Mouse (Mus musculus): ENCODE measurements around the gene Tmub2. TPM values are rescaled to one million over a fixed set of nuclear protein-coding genes. Genes with fewer than 3 reads are reported as not detected.

The Tmub2 gene
- polyA plus RNA-seq, 1 experiment from 2014 or later, result 48.9 TPM

- no peaks in the 10 kb centered on the region for H3K9me3 ChIP-seq
- H3K27ac ChIP-seq, result peak overlapping the region; percentile 99
- H3K4me2 ChIP-seq (replicated peaks), result peak overlapping the region; percentile 86
- 75% methylated on average over 12 of the region's 12 CpGs for WGBS
- H3K9ac ChIP-seq, result peak overlapping the region; percentile 90
- H3K27me3 ChIP-seq, result no peaks in the 10 kb centered on the region
- H3K4me1 ChIP-seq, result peaks cover 24% of the 10 kb centered on the region
- peak overlapping the region; percentile 91 for H3K4me3 ChIP-seq
- H3K36me3 ChIP-seq, result peaks cover 47% of the 10 kb centered on the region
- no peak for ATAC-seq (ENCODE audit: insufficient number of reproducible peaks, insufficient read depth, low FRiP score, low TSS enrichment)
Observed at GRCm38 (mm10) chr11:102294887-102295597, 10.3 kb downstream of the Tmub2 start.

- ATAC-seq (ENCODE audit: insufficient number of reproducible peaks, insufficient read depth, low FRiP score, low TSS enrichment), result peak; percentile 42; the same call in 1 of the 2 replicates
- WGBS, result 1% methylated on average over 72 of the region's 73 CpGs
- Histone ChIP-seq H3K27ac (peak overlapping the region; percentile 99), H3K4me1 (peaks cover 24% of the 10 kb centered on the region), H3K4me2 (replicated peaks) (peak overlapping the region; percentile 86), H3K9me3 (no peaks in the 10 kb centered on the region), H3K27me3 (no peaks in the 10 kb centered on the region), H3K4me3 (peak overlapping the region; percentile 91), H3K36me3 (peaks cover 39% of the 10 kb centered on the region), H3K9ac (peak overlapping the region; percentile 90)
Observed at GRCm38 (mm10) chr11:102295598-102296471, 11.1 kb downstream of the Tmub2 start.

- Histone ChIP-seq H3K4me1 (peaks cover 24% of the 10 kb centered on the region), H3K36me3 (peaks cover 30% of the 10 kb centered on the region), H3K27ac (peak within 1 kb of the TSS; percentile 99), H3K27me3 (no peaks in the 10 kb centered on the region), H3K9ac (peak within 1 kb of the TSS; percentile 90), H3K4me2 (replicated peaks) (peak within 1 kb of the TSS; percentile 86), H3K9me3 (no peaks in the 10 kb centered on the region), H3K4me3 (peak within 1 kb of the TSS; percentile 91)
- WGBS, result under 1% methylated on average over 80 of the region's 125 CpGs
- ATAC-seq (ENCODE audit: insufficient number of reproducible peaks, insufficient read depth, low FRiP score, low TSS enrichment), result peak; percentile 92
Observed at GRCm38 (mm10) chr11:102296491-102297472, 12.1 kb downstream of the Tmub2 start, which contains the start of gene Atxn7l3. Gene Atxn7l3 (minus strand): TSS chr11:102296631.

GRCm38 (mm10) chr11:102297577-102298556 lies 13.1 kb downstream of the Tmub2 start:
- Histone ChIP-seq H3K4me3 (peak overlapping the region; percentile 91), H3K27me3 (no peaks in the 10 kb centered on the region), H3K4me1 (peaks cover 24% of the 10 kb centered on the region), H3K4me2 (replicated peaks) (peak overlapping the region; percentile 86), H3K27ac (peak overlapping the region; percentile 99), H3K9me3 (no peaks in the 10 kb centered on the region), H3K9ac (peak overlapping the region; percentile 69), H3K36me3 (peaks cover 19% of the 10 kb centered on the region)
- peak; percentile 23 for ATAC-seq (ENCODE audit: insufficient number of reproducible peaks, insufficient read depth, low FRiP score, low TSS enrichment)
- WGBS, result 26% methylated on average over 27 of the region's 27 CpGs

- peaks cover 13% of the 10 kb centered on the region for H3K4me1 ChIP-seq
- no peaks in the 10 kb centered on the region for H3K9me3 ChIP-seq
- H3K36me3 ChIP-seq, result 0 out of 2 replicates have a peak, but pooled peaks cover 2% of the 10 kb centered on the region
- no peak overlapping the region for H3K9ac ChIP-seq
- H3K27me3 ChIP-seq, result no peaks in the 10 kb centered on the region
- no peak overlapping the region for H3K4me2 ChIP-seq (replicated peaks)
- 5% methylated on average over 1 of the region's 1 CpGs for WGBS
- H3K27ac ChIP-seq, result no peak overlapping the region
- no peak for ATAC-seq (ENCODE audit: insufficient number of reproducible peaks, insufficient read depth, low FRiP score, low TSS enrichment)
- H3K4me3 ChIP-seq, result no peak overlapping the region
Observed at GRCm38 (mm10) chr11:102299839-102300238, 15.1 kb downstream of the Tmub2 start.

GRCm38 (mm10) chr11:102304141-102304540 lies 19.4 kb downstream of the Tmub2 start:
- Histone ChIP-seq H3K9me3 (no peaks in the 10 kb centered on the region), H3K4me3 (no peak overlapping the region), H3K4me2 (replicated peaks) (no peak overlapping the region), H3K36me3 (peaks cover 32% of the 10 kb centered on the region), H3K4me1 (peaks cover 5% of the 10 kb centered on the region; the same call in 1 of the 2 replicates), H3K27me3 (no peaks in the 10 kb centered on the region), H3K27ac (no peak overlapping the region), H3K9ac (no peak overlapping the region)
- WGBS, result 46% methylated on average over 2 of the region's 2 CpGs
- ATAC-seq (ENCODE audit: insufficient number of reproducible peaks, insufficient read depth, low FRiP score, low TSS enrichment), result no peak

GRCm38 (mm10) chr11:102305359-102305758 lies 20.6 kb downstream of the Tmub2 start:
- Histone ChIP-seq H3K4me1 (peaks cover 17% of the 10 kb centered on the region), H3K36me3 (peaks cover 42% of the 10 kb centered on the region), H3K4me3 (no peak overlapping the region), H3K9ac (no peak overlapping the region), H3K27me3 (no peaks in the 10 kb centered on the region), H3K9me3 (no peaks in the 10 kb centered on the region), H3K4me2 (replicated peaks) (no peak overlapping the region), H3K27ac (no peak overlapping the region)
- WGBS, result 63% methylated on average over 3 of the region's 3 CpGs
- no peak for ATAC-seq (ENCODE audit: insufficient number of reproducible peaks, insufficient read depth, low FRiP score, low TSS enrichment)

GRCm38 (mm10) chr11:102308104-102308503 lies 23.4 kb downstream of the Tmub2 start:
- peaks cover 55% of the 10 kb centered on the region for H3K36me3 ChIP-seq
- H3K4me3 ChIP-seq, result no peak overlapping the region
- H3K27me3 ChIP-seq, result no peaks in the 10 kb centered on the region
- H3K4me2 ChIP-seq (replicated peaks), result no peak overlapping the region
- ATAC-seq (ENCODE audit: insufficient number of reproducible peaks, insufficient read depth, low FRiP score, low TSS enrichment), result no peak
- no peaks in the 10 kb centered on the region for H3K9me3 ChIP-seq
- H3K9ac ChIP-seq, result no peak overlapping the region
- H3K4me1 ChIP-seq, result peaks cover 27% of the 10 kb centered on the region
- no peak overlapping the region for H3K27ac ChIP-seq
- WGBS, result 82% methylated on average over 9 of the region's 9 CpGs

GRCm38 (mm10) chr11:102308979-102309378 lies 24.2 kb downstream of the Tmub2 start:
- H3K4me3 ChIP-seq, result peak overlapping the region; percentile 37
- ATAC-seq (ENCODE audit: insufficient number of reproducible peaks, insufficient read depth, low FRiP score, low TSS enrichment), result peak; percentile 86
- H3K4me2 ChIP-seq (replicated peaks), result peak overlapping the region; percentile 62
- WGBS, result under 1% methylated on average over 27 of the region's 27 CpGs
- H3K27ac ChIP-seq, result peak overlapping the region; percentile 73
- no peaks in the 10 kb centered on the region for H3K27me3 ChIP-seq
- H3K9me3 ChIP-seq, result no peaks in the 10 kb centered on the region
- peaks cover 64% of the 10 kb centered on the region for H3K36me3 ChIP-seq
- H3K4me1 ChIP-seq, result peaks cover 27% of the 10 kb centered on the region
- H3K9ac ChIP-seq, result peak overlapping the region; percentile 13; the same call in 1 of the 2 replicates
